Mouse (Mus musculus): ENCODE measurements around the gene Prss54.

- no peak for TF ChIP-seq CTCF (IDR thresholded peaks at IDR 0.05; ENCODE audit: low read depth)
- TF ChIP-seq EP300 (optimal IDR thresholded peaks at IDR 0.05), result no peak
Observed at GRCm38 (mm10) chr8:95528194-95528593, 47.9 kb downstream of the Prss54 start.

Data from stomach, postnatal 0 days (tissue).